Mouse (Mus musculus): ENCODE results near the gene Rpp21.
"Not testable (repeated sequence)": the region's sequence is repeated elsewhere in the genome, so short reads cannot be mapped to it uniquely, and the experiment has no call there.

Gene Rpp21

GRCm38 (mm10) chr17:36257969-36258368 is at the start of gene Rpp21:
Gene Rpp21 (minus strand): TSS chr17:36258069.
- DNase-seq, result no peak

GRCm38 (mm10) chr17:36286390-36286789 is 28.5 kb upstream of the Rpp21 start, which contains the start of gene H2-M10.2:
Gene H2-M10.2 (minus strand): TSS chr17:36286490.
- DNase-seq, result no peak

- no peak for DNase-seq
Observed at GRCm38 (mm10) chr17:36281521-36282245, 23.8 kb upstream of the Rpp21 start.

- DNase-seq, result no peak
Observed at GRCm38 (mm10) chr17:36274776-36275175, 16.9 kb upstream of the Rpp21 start.

- DNase-seq, result no peak
Observed at GRCm38 (mm10) chr17:36273796-36274195, 15.9 kb upstream of the Rpp21 start.

GRCm38 (mm10) chr17:36272643-36273366 is 14.9 kb upstream of the Rpp21 start:
- no peak for DNase-seq

- DNase-seq, result peak; percentile 92
Observed at GRCm38 (mm10) chr17:36271586-36272256, 13.9 kb upstream of the Rpp21 start, which contains the start of gene Trim39. Gene Trim39 (minus strand): TSS chr17:36272247.

GRCm38 (mm10) chr17:36270956-36271585 is 13.2 kb upstream of the Rpp21 start:
- DNase-seq, result peak; percentile 94

- no peak for DNase-seq
Observed at GRCm38 (mm10) chr17:36265834-36266233, 8.0 kb upstream of the Rpp21 start.

- no peak for DNase-seq
Observed at GRCm38 (mm10) chr17:36264273-36264925, 6.5 kb upstream of the Rpp21 start.

- no peak for DNase-seq
Observed at GRCm38 (mm10) chr17:36261511-36262166, 3.8 kb upstream of the Rpp21 start.

- DNase-seq, result peak; percentile 86
Observed at GRCm38 (mm10) chr17:36257241-36257947, 475 bp downstream of the Rpp21 start.

GRCm38 (mm10) chr17:36253087-36253600 is 4.7 kb downstream of the Rpp21 start:
- DNase-seq, result no peak

- no peak for DNase-seq
Observed at GRCm38 (mm10) chr17:36252250-36252876, 5.5 kb downstream of the Rpp21 start.

GRCm38 (mm10) chr17:36248886-36249285 is 9.0 kb downstream of the Rpp21 start:
- DNase-seq, result no peak

- DNase-seq, result no peak
Observed at GRCm38 (mm10) chr17:36245741-36246140, 12.1 kb downstream of the Rpp21 start.

- DNase-seq, result no peak
Observed at GRCm38 (mm10) chr17:36244031-36244430, 13.8 kb downstream of the Rpp21 start.

GRCm38 (mm10) chr17:36240637-36241213 is 17.1 kb downstream of the Rpp21 start:
- no peak for DNase-seq

- no peak for DNase-seq
Observed at GRCm38 (mm10) chr17:36237321-36237921, 20.4 kb downstream of the Rpp21 start.

GRCm38 (mm10) chr17:36235300-36235699 is 22.6 kb downstream of the Rpp21 start:
- not testable (repeated sequence) for DNase-seq

Measured in right cerebral cortex, postnatal 25 days (tissue).